Mouse (Mus musculus) MEL-GATA-1-ER (cell line): ENCODE results near the gene Upp2.

Source experiments
- DNase-seq: peaks from one replicate; pipeline ENCODE4 v3.0.0-alpha.2; 2012; ENCODE audit warnings: low read depth; ENCODE audit errors: extremely low read depth

Gene Upp2

DNA sequence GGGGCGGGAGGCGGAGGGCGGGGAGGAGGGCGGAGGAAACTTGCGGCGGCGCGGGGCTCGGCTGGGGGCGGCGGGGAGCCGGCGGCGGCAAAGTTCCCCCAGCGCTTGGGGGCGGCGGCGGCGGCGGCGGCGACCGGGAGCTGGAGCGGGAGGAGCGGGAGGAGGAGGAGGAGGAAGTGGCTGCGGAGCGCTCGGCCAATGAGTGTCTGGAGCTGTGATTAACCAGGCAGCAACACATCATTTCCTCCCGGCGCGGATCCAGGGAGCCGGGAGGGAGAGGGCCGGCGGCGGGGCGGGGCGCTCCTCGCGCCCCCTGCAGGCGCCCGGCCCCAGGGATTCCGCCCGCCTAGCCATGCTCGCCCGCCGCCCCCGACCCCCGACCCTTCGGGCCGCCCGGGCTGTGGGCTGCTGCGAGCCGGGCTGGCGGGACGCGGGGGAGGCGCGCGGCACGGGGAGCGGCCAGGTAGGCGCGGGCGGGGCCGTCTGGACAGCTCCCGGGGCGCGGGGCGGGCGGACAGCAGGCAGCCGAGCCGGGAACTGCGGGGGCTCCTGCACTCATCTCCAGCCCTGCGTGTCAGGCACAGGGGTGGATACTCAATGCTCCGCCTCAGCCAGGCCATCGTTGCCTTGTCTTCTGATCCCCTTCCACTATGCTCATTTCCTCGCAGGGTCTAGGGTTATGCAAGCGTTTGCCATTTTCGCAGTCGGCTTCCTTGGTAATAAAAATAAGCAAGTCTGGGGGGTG is at the start of gene Upp2, which contains the start of gene Acvr1:
Gene Upp2 (plus strand): TSS at position 233 of the 745 bp plus-strand sequence.
Gene Acvr1 (minus strand): TSS at position 92 of the 745 bp plus-strand sequence.
- DNase-seq = no peak

- no peak for DNase-seq
Measured at GRCm38 (mm10) chr2:58518517-58518916, 48.6 kb upstream of the Upp2 start.

DNA sequence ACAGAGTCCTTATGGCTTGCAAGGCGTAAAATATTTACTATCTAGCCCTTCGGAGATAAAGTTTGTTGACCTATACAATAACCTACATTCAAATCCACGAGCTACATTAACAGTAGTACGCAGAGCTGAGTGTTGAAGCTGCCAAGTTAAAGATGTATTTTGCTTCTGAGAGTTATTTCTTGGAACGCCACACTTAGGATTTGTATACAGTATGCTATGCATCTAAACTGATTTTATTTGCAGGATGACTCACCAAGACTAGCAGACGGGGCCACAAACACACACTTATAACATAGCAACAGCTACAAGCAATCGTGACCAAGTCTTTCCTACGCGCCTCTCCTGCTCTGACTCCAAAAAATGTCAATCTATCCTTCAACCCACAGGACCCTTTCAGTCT is 46.4 kb upstream of the Upp2 start:
- DNase-seq = no peak

DNA sequence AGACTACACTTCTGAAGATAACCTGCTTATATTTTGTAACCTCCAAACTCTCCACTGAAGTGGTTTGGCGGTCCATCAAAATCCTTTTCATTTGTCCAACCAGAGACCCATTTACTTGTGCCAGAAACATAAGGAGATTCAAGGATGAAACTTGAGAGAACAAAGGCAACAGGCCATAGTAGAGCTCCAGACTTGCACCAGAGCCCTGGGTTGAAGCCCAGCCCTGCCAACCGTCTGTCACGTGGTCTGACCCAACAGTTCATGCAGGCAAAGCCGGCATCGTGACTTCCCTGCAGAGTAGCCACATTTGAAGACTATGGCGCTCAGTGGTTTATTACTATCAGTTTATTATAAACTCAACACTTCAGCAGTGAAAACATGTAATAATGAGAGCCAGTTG is 45.5 kb upstream of the Upp2 start:
- DNase-seq = no peak

DNA sequence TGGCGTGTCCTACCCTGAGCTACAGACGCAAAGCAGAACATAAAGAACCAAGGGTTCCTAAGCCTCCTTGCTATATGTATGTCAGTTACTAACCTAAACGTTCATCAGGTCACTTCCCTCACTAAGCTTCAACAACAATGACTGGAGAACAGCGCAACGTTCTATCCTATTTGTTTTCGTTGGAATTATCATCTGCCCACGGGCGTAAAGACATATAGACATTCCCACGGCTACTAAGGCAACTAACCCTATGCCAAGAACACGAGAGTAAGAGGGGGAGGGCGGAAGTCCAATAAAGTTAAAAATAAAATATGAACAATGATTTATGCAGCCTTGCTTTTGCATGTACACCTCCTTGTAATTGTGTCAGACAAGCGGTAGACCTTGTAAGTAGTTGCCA is 44.0 kb upstream of the Upp2 start:
- no peak for DNase-seq

DNA sequence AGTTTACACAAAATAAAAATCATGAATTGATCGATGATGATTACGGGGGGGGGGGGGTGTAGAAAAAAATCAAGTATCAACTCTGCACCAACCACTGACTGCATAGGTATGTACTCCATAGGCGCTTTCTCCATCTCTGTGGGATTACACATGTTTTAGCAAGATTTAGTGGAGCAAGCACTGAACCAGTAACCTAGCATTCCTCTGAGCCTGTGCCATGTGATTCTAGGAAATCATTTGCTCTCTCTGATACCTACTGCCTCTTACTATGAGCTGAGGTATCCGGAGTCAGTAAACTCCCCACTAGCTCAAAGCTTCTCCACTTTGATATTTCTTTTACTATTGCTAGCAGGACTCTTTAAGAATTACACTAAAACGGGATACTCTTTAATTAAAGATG is 43.2 kb upstream of the Upp2 start:
- DNase-seq = no peak

GRCm38 (mm10) chr2:58524356-58524755 is 42.7 kb upstream of the Upp2 start:
- DNase-seq = no peak

- no peak for DNase-seq
Measured at GRCm38 (mm10) chr2:58527786-58528185, 39.3 kb upstream of the Upp2 start.

GRCm38 (mm10) chr2:58529384-58529783 is 37.7 kb upstream of the Upp2 start:
- DNase-seq = no peak

DNA sequence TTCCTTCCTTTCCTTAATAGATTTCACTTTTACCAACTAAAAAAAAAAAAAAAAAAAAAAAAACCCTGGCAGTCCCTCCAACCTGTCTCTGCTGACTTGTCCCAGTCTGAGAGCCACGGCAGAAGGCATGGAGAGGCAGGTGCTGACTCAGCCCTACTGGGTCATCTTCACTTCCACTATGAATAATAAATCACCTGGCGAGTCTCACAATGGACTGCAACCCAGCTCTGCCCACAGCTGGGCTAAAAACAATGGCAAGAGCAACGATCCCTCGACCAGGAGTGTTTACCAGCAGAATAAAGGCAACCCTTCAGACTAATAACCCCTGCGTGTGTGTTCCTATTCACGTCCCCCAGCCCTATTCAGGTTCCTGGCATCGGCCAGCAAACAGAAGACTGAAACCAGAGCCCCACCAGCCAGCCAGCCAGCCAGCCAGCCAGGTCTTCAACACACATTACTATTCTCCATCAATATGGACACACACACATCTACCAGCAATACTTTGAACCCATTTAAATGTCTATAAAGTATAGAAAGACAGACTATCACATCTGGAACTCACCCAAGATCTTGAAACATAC is 37.1 kb upstream of the Upp2 start:
- no peak for DNase-seq

DNA sequence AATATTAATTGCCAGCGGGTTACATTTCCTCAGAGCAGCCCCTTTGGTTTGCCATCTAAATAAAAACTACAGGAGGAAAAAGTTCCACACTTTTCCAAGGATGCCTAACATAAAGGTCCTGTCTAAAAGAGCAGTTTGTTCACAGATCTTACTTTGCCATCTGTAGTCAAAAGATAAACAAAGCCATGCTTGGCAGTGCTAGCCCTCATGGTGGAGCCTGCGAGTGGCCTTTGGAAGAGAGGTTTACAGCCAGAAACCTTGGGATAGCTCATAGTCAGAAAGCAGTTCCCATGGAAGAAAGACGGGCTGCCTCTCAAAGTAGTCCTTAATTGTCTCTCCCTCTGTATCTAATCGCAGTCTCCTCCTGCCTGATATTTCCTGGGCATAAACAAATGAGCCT is 36.6 kb upstream of the Upp2 start:
- no peak for DNase-seq

GRCm38 (mm10) chr2:58532260-58532850 is 34.7 kb upstream of the Upp2 start:
- DNase-seq = peak; percentile 71

GRCm38 (mm10) chr2:58533521-58534001 is 33.5 kb upstream of the Upp2 start:
- DNase-seq = no peak

DNA sequence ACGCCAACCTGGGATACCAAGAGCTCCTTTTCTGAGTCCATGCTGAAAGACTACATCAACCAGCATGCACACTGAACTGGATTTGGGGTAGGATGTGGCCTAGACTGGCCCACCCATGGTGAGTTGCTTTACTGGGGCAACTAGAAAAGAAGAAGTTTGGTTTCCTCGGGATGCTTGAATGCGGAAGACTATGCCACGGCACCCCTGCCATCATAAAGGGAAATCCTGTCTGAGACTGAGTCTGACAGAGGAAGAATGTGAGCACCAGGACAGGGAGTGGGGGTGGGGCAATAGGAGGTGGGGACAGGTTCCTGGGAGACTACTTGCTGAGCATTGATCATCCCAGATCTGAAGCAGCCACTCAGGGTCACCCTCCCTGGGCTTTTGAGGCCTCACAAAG is 32.7 kb upstream of the Upp2 start:
- DNase-seq = no peak

- no peak for DNase-seq
Measured at GRCm38 (mm10) chr2:58535233-58535632, 31.9 kb upstream of the Upp2 start.

GRCm38 (mm10) chr2:58536796-58537195 is 30.3 kb upstream of the Upp2 start:
- DNase-seq = no peak

- no peak for DNase-seq
Measured at GRCm38 (mm10) chr2:58538196-58538595, 28.9 kb upstream of the Upp2 start.

- no peak for DNase-seq
Measured at GRCm38 (mm10) chr2:58543252-58543651, 23.8 kb upstream of the Upp2 start.

DNA sequence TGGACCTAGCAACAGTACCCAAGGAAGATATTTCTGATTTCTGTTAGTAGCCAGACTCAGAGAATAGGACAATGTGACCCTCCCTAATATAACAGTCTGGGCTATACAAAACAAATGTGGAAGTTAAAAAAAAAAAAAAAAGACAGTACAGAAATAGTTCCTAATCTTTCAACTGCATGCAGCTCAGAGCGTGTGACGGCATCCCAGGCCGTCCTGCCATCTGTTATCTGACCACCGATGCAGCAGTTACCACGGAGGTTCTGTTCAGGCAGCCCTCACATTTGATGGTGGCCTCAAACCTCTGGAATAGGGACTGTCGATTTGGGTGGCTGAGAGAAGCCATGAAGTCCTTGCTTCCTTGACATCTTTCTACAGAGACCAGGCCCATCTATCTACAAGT is 22.7 kb upstream of the Upp2 start:
- DNase-seq = peak; percentile 54

DNA sequence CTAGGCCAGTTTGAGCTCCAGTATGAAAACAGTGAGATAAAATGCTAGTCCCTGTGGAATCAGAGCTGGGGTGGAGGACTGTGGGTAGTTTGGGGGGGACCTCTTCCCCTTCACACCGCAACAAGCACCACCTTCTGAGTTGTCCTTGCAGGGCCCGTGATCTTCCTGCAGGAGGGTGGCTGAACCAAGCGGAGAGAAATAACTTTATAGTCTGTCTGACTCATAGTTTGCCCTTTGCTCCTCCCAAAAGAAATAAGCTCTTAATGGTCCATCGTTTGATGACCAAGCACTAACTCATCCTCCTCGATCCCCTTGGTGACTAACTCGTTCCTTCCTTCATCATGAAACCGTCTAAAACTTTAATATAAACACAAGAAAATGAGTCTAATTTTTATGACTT is 20.8 kb upstream of the Upp2 start:
- no peak for DNase-seq

DNA sequence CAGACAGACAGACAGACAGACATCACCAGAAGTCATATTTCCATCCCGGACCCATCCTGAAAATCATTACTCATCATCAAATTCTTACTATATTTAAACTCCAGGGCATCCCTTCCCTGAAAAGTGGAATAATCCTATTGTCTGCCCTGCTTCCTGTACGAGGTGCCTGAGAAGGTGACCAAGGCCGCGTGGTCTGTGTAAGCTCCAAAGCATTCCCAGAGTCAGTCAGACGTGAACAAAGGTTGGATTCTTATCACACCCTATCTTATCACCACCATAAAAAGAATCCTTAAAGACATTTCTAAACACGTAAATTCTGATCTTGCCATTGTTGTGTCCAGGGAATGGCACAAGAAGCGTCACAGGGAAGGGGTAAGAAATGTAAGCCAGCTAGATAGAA is 18.2 kb upstream of the Upp2 start:
- DNase-seq = no peak

DNA sequence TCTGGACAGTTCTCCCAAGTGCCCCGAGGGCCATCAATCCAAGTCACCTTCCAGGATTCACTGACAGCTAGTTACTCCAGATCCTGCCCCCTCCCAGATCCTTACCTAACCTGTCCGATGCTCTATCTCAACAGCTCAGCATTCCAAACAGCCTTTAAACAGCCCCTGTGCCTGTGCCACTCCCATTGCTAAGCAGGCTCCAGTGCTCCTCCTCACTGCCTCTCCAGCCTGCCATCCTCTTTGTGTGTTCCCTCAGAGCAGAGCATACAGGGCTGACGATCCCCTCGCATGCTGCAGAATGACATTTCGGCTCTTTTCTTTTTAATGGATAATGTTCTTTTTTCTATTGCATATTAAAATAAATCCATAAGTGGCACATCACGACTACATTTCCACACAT is 17.1 kb upstream of the Upp2 start:
- no peak for DNase-seq

GRCm38 (mm10) chr2:58550488-58550887 is 16.6 kb upstream of the Upp2 start:
- no peak for DNase-seq
